Mouse (Mus musculus) lung, postnatal 0 days (tissue): Measurements from ENCODE around the gene Fam114a2. TPM values are rescaled to one million over a fixed set of nuclear protein-coding genes. Genes with fewer than 3 reads are reported as not detected.
A peak's percentile ranks its signal among the peaks of the same experiment; 100 is the strongest.

Experiments
- ATAC-seq: fragments of 200-750 bp; cut with Nextera tagmentation; 2 replicates; pipeline ENCODE4 v1.8.0; 2017; ENCODE audit warnings: moderate library complexity
- DNase-seq: peaks from one replicate; pipeline ENCODE4 v3.0.0-alpha.2; 2016; ENCODE audit warnings: low spot score
- H3K27ac ChIP-seq: fragments of 300-500 bp; sonication (generic); 2 replicates; pipeline ENCODE4 v1.5.1; 2014; ENCODE audit warnings: antibody characterized with exemption, mild to moderate bottlenecking, low read length, mixed read lengths
- H3K27me3 ChIP-seq: fragments of 300-500 bp; sonication (generic); replicated peaks from 2 replicates; pipeline ENCODE4 v1.6.1; 2014; ENCODE audit warnings: low read length, mixed read lengths; ENCODE audit not compliant: insufficient read depth
- H3K36me3 ChIP-seq: fragments of 300-500 bp; sonication (generic); 2 replicates; pipeline ENCODE4 v1.6.1; 2014; ENCODE audit warnings: low read length, mixed read lengths; ENCODE audit not compliant: insufficient read depth
- H3K4me1 ChIP-seq: fragments of 300-500 bp; sonication (generic); 2 replicates; pipeline ENCODE4 v1.6.1; 2014; ENCODE audit warnings: antibody characterized with exemption, low read depth, low read length, mixed read lengths; ENCODE audit not compliant: insufficient read depth
- H3K4me2 ChIP-seq: fragments of 300-500 bp; sonication (generic); replicated peaks from 2 replicates; pipeline ENCODE4 v1.6.1; 2014; ENCODE audit warnings: low read depth, mild to moderate bottlenecking, low read length, moderate library complexity, mixed read lengths
- H3K4me3 ChIP-seq: fragments of 300-500 bp; sonication (generic); 2 replicates; pipeline ENCODE4 v1.5.1; 2014; ENCODE audit warnings: low read depth, low read length
- H3K9ac ChIP-seq: fragments of 300-500 bp; sonication (generic); replicated peaks from 2 replicates; pipeline ENCODE4 v1.6.1; 2014; ENCODE audit warnings: low read depth, mild to moderate bottlenecking
- H3K9me3 ChIP-seq: fragments of 300-500 bp; sonication (generic); 2 replicates; pipeline ENCODE4 v1.6.1; 2016; ENCODE audit warnings: low read length, mixed read lengths
- CTCF ChIP-seq: IDR thresholded peaks from 2 replicates; pipeline ENCODE4 v1.5.1; 2016; ENCODE audit warnings: antibody characterized with exemption, mild to moderate bottlenecking
- EP300 ChIP-seq: IDR thresholded peaks from 2 replicates; pipeline ENCODE4 v1.6.1; 2016; ENCODE audit warnings: antibody characterized with exemption, mild to moderate bottlenecking, control low read depth
- WGBS: fragments of 180-500 bp; shearing (Covaris S2); extraction: QIAGEN DNeasy Blood & Tissue Kit; methylation state at CpG from one replicate; pipeline ENCODE4 v1.1.7; 2014; 5-methylcytosine and 5-hydroxymethylcytosine counted together
- polyA plus RNA-seq: library from polyadenylated mRNA; unstranded; fragments of >200 nt; fragmentation: Nextera tagmentation; extraction: Ambion mirVana; gene quantifications from 2 replicates; pipeline ENCODE4 v1.2.1, GENCODE M21; 2015

The Fam114a2 gene
- polyA plus RNA-seq, 1 experiment from 2014 or later: 62.7 TPM

DNA sequence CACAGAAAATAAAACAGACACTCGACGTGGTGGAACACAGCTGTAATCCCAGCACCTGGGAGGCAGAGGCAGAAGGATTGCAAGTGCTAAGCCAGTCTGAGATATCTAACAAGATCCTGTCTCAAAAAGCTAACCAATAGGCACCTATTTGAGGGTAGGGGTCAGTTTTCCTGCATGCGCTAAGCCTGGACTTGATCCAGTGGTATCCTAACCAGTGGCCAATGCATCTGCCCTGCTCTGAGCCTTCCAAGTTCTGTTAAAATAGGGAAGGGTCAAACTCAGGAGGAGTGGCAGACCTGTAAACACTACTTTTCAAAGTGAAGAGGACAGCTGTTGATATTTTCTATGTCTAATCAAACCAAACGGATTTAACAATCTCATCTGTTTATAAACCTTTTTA, 13.9 kb upstream of the Fam114a2 start:
- no peak overlapping the region for H3K9ac ChIP-seq
- H3K4me3 ChIP-seq: no peak overlapping the region
- no peak overlapping the region for H3K27ac ChIP-seq
- no peak overlapping the region for H3K4me2 ChIP-seq
- H3K27me3 ChIP-seq: no peaks in the 10 kb centered on the region
- no peak for TF ChIP-seq CTCF
- no peak for TF ChIP-seq EP300
- H3K4me1 ChIP-seq: no peaks in the 10 kb centered on the region
- peaks cover 13% of the 10 kb centered on the region; the same call in 1 of the 2 replicates for H3K36me3 ChIP-seq
- DNase-seq (no peak), ATAC-seq (no peak)
- no peaks in the 10 kb centered on the region for H3K9me3 ChIP-seq
- 83% methylated on average over 4 of the region's 4 CpGs for WGBS

DNA sequence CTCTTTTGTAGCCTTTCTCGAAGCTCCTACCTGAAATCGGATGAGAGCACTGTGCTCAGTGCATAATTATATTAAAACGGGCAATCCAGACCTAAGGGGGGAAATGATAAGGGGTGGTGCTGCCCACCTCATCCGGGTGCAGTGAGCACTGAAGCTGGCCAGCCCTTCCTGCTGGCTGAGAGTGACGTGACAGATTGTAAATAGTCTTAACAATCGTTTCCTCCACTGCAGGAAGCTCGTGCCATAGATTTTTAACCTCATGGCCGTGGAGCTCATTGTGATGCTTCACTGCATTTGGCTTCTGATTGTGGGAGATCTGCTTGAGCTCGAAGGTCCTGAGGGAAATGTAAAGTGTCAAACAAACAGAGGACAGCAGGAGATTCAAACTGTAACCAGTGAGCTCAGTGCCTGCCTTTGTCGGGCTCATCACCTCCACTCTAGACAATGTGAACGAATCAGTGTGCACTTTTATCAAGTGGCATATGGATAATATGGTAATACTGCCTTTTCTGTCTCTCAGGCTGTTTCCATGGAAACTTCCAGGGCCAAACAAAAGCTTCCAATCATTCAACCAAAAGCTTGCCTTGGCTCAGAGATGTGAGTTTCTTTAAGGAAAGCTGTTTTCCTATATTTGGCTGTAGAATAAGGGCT, 13.0 kb upstream of the Fam114a2 start:
- 43% methylated on average over 11 of the region's 11 CpGs for WGBS
- Histone ChIP-seq H3K9me3 (no peaks in the 10 kb centered on the region), H3K4me2 (no peak overlapping the region), H3K27ac (no peak overlapping the region), H3K27me3 (no peaks in the 10 kb centered on the region), H3K4me1 (no peaks in the 10 kb centered on the region), H3K9ac (no peak overlapping the region), H3K4me3 (no peak overlapping the region), H3K36me3 (peaks cover 13% of the 10 kb centered on the region; the same call in 1 of the 2 replicates)
- DNase-seq (peak; percentile 75), ATAC-seq (peak; percentile 88)
- TF ChIP-seq CTCF (no peak), EP300 (peak; percentile 85)

DNA sequence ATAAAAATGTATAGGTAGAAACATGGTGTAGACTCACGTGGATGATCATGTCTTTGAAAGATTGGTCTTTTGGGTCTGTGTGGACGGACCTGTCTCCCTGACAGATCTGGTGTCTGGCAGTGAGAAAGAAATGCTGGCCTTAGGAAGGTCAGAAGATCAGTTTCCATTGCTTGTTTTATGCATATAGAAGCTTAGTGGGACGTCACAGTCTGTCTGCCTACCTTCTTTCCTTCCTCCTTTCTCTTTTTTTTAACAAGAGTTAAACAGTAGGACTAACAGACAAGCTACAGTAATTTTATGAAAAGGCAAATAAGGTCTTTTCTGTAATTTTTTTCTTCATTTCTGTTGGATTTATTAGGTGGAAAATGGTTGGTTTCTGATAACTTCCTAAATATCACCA, 10.7 kb upstream of the Fam114a2 start:
- no peak overlapping the region for H3K9ac ChIP-seq
- no peak for DNase-seq
- no peak overlapping the region for H3K4me2 ChIP-seq
- peaks cover 13% of the 10 kb centered on the region; the same call in 1 of the 2 replicates for H3K36me3 ChIP-seq
- no peak for ATAC-seq
- no peak overlapping the region for H3K27ac ChIP-seq
- H3K27me3 ChIP-seq: no peaks in the 10 kb centered on the region
- no peak for TF ChIP-seq EP300
- no peak for TF ChIP-seq CTCF
- H3K9me3 ChIP-seq: no peaks in the 10 kb centered on the region
- WGBS: 86% methylated on average over 3 of the region's 3 CpGs
- no peak overlapping the region for H3K4me3 ChIP-seq
- H3K4me1 ChIP-seq: no peaks in the 10 kb centered on the region

DNA sequence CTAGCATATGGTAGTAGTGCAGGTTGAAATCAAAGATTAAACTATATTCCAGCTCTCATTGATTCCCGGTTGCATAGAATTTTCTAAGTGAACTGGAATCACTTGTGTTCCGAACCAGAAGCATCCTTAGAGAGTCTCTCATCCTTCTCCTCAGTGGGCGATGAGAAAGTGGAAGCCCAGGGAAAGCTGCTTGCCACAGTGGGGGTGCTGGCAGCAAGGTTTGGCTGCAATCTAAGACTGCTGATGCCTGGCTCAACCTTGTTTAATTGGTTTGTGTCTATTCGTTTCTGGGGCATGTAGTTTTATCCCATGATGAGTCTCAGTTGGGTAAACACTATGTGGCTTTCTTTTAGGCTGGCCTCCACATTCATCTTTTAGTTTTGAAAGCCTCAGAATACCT, 9.1 kb upstream of the Fam114a2 start:
- H3K36me3 ChIP-seq: peaks cover 13% of the 10 kb centered on the region; the same call in 1 of the 2 replicates
- H3K4me3 ChIP-seq: no peak overlapping the region
- 80% methylated on average over 4 of the region's 4 CpGs for WGBS
- H3K4me1 ChIP-seq: no peaks in the 10 kb centered on the region
- no peak overlapping the region for H3K27ac ChIP-seq
- no peak for TF ChIP-seq CTCF
- no peak for TF ChIP-seq EP300
- no peak for ATAC-seq
- no peak for DNase-seq
- no peaks in the 10 kb centered on the region for H3K9me3 ChIP-seq
- H3K9ac ChIP-seq: no peak overlapping the region
- no peak overlapping the region for H3K4me2 ChIP-seq
- no peaks in the 10 kb centered on the region for H3K27me3 ChIP-seq

DNA sequence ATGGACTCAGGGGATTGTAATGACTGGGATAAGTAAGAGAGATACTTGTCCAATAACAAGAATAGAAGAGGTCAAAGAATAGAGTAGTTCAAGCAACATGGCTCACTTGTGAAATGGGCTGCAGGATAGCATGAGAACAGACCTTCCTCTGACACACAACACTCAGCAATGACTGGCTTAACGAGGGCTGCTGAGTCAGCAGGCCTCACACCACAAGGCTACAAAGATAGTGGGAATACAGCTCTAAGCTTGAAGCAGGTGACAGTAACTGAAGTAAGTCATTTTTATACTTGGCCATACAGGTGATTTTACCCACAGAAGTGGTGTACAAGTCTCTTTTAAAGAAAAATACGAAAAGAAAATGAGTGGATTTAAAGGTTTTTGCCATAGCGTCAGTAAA, 7.5 kb upstream of the Fam114a2 start:
- Histone ChIP-seq H3K9me3 (no peaks in the 10 kb centered on the region), H3K9ac (no peak overlapping the region), H3K27me3 (no peaks in the 10 kb centered on the region), H3K27ac (no peak overlapping the region), H3K4me1 (no peaks in the 10 kb centered on the region), H3K4me2 (no peak overlapping the region), H3K4me3 (no peak overlapping the region), H3K36me3 (peaks cover 13% of the 10 kb centered on the region; the same call in 1 of the 2 replicates)
- TF ChIP-seq CTCF: no peak
- no peak for TF ChIP-seq EP300
- 84% methylated on average over 3 of the region's 3 CpGs for WGBS
- DNase-seq (no peak), ATAC-seq (no peak)

DNA sequence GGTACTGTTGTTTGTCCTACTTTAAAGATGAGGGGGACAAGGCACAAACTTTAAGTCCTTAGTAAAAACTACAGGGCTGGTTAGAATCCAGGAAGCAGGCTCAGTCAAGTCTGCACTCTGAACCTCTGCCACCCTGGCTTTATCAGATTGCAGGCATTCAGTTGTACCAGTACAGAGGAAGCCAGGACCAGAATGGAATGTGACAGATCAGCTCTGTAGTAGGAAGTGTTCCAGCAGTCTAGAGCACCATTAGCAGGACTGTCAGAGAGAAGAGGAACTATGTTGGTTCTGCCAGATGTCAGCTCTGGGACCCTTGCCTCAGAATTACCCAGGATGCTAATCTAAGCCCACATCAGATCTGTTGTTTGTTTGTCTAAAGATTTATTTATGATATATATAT, 6.2 kb upstream of the Fam114a2 start:
- DNase-seq (peak; percentile 36), ATAC-seq (no peak)
- H3K4me1 ChIP-seq: no peaks in the 10 kb centered on the region
- no peaks in the 10 kb centered on the region for H3K27me3 ChIP-seq
- H3K9me3 ChIP-seq: no peaks in the 10 kb centered on the region
- no peak overlapping the region for H3K4me2 ChIP-seq
- TF ChIP-seq CTCF: no peak
- TF ChIP-seq EP300: 0 out of 2 replicates have a peak, but pooled peaks have one; percentile 23
- no peak overlapping the region for H3K9ac ChIP-seq
- peaks cover 4% of the 10 kb centered on the region; the same call in 1 of the 2 replicates for H3K36me3 ChIP-seq
- H3K4me3 ChIP-seq: no peak overlapping the region
- H3K27ac ChIP-seq: no peak overlapping the region

DNA sequence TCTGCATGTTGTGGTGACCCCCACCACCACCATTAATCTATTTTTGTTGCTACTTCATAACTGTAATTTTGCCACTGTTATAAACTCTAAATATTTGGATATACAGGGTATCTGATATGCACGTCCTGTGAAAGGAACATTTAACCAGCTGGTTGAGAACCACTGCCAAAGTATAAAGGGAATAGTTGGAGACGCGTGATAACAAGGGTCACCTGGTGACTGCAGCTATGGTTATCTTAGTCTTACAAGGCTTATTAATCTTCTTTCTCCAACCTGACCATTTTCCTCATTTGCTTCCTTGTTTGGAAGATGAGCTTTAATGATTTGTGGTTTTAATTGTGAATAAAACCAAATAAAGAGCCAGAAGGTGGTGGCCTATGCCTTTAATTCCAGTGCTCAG, 5.0 kb upstream of the Fam114a2 start:
- Histone ChIP-seq H3K36me3 (no peaks in the 10 kb centered on the region; the same call in 1 of the 2 replicates), H3K4me1 (no peaks in the 10 kb centered on the region), H3K9ac (no peak overlapping the region), H3K27ac (no peak overlapping the region), H3K4me2 (no peak overlapping the region), H3K27me3 (no peaks in the 10 kb centered on the region), H3K4me3 (no peak overlapping the region), H3K9me3 (no peaks in the 10 kb centered on the region)
- no peak for DNase-seq
- WGBS: 76% methylated on average over 3 of the region's 3 CpGs
- no peak for TF ChIP-seq CTCF
- no peak for TF ChIP-seq EP300
- ATAC-seq: no peak
